Mouse (Mus musculus): Measurements from ENCODE around the gene Osbpl8. TPM values are rescaled to one million over a fixed set of nuclear protein-coding genes. Genes with fewer than 3 reads are reported as not detected.
A peak's percentile ranks its signal among the peaks of the same experiment; 100 is the strongest.

Gene Osbpl8
- polyA plus RNA-seq, 1 experiment from 2014 or later, result 9.8 TPM

GRCm38 (mm10) chr10:111297631-111298030 is 133.1 kb downstream of the Osbpl8 start:
- 38% methylated on average over 6 of the region's 6 CpGs for WGBS
- Histone ChIP-seq H3K9ac (replicated peaks; ENCODE audit: low read depth, low read length) (no peak overlapping the region), H3K27me3 (ENCODE audit: control insufficient read depth, insufficient read depth, low read length) (no peaks in the 10 kb centered on the region), H3K4me2 (replicated peaks; ENCODE audit: low read depth, low read length) (peak overlapping the region; percentile 51), H3K4me3 (ENCODE audit: low read depth, low read length) (peak overlapping the region; percentile 69), H3K9me3 (ENCODE audit: control insufficient read depth, low read depth, low read length) (no peaks in the 10 kb centered on the region), H3K27ac (ENCODE audit: low read length) (no peak overlapping the region), H3K4me1 (ENCODE audit: control insufficient read depth, insufficient read depth, low read length) (no peaks in the 10 kb centered on the region), H3K36me3 (ENCODE audit: control insufficient read depth, insufficient read depth, low read length) (no peaks in the 10 kb centered on the region; the same call in 1 of the 2 replicates)
- no peak for ATAC-seq (ENCODE audit: insufficient number of reproducible peaks, insufficient read depth, low FRiP score, low read depth)

- peak; percentile 99 for ATAC-seq (ENCODE audit: insufficient number of reproducible peaks, insufficient read depth, low FRiP score, low read depth)
- WGBS, result 1% methylated on average over 54 of the region's 54 CpGs
These were observed 133.9 kb downstream of the Osbpl8 start, which contains the start of gene Bbs10 for GRCm38 (mm10) chr10:111298140-111299098. Gene Bbs10 (plus strand): TSS chr10:111298679.

GRCm38 (mm10) chr10:111299591-111299990 is 135.0 kb downstream of the Osbpl8 start:
- H3K9me3 ChIP-seq (ENCODE audit: control insufficient read depth, low read depth, low read length), result no peaks in the 10 kb centered on the region
- H3K36me3 ChIP-seq (ENCODE audit: control insufficient read depth, insufficient read depth, low read length), result no peaks in the 10 kb centered on the region
- 91% methylated on average over 6 of the region's 6 CpGs for WGBS
- no peak overlapping the region for H3K4me2 ChIP-seq (replicated peaks; ENCODE audit: low read depth, low read length)
- no peak for ATAC-seq (ENCODE audit: insufficient number of reproducible peaks, insufficient read depth, low FRiP score, low read depth)
- H3K9ac ChIP-seq (replicated peaks; ENCODE audit: low read depth, low read length), result no peak overlapping the region
- no peak overlapping the region for H3K27ac ChIP-seq (ENCODE audit: low read length)
- no peaks in the 10 kb centered on the region for H3K4me1 ChIP-seq (ENCODE audit: control insufficient read depth, insufficient read depth, low read length)
- no peaks in the 10 kb centered on the region for H3K27me3 ChIP-seq (ENCODE audit: control insufficient read depth, insufficient read depth, low read length)
- no peak overlapping the region for H3K4me3 ChIP-seq (ENCODE audit: low read depth, low read length)

More at GRCm38 (mm10) chr10:111298140-111299098, 133.9 kb downstream of the Osbpl8 start, which contains the start of gene Bbs10:
- peak within 1 kb of the TSS; percentile 54 for H3K9ac ChIP-seq (replicated peaks; ENCODE audit: low read depth, low read length)
- no peaks in the 10 kb centered on the region for H3K9me3 ChIP-seq (ENCODE audit: control insufficient read depth, low read depth, low read length)
- peak within 1 kb of the TSS; percentile 74; the same call in 1 of the 2 replicates for H3K27ac ChIP-seq (ENCODE audit: low read length)
- no peaks in the 10 kb centered on the region; the same call in 1 of the 2 replicates for H3K36me3 ChIP-seq (ENCODE audit: control insufficient read depth, insufficient read depth, low read length)
- H3K4me1 ChIP-seq (ENCODE audit: control insufficient read depth, insufficient read depth, low read length), result no peaks in the 10 kb centered on the region
- H3K4me2 ChIP-seq (replicated peaks; ENCODE audit: low read depth, low read length), result peak within 1 kb of the TSS; percentile 62
- peak within 1 kb of the TSS; percentile 69 for H3K4me3 ChIP-seq (ENCODE audit: low read depth, low read length)
- H3K27me3 ChIP-seq (ENCODE audit: control insufficient read depth, insufficient read depth, low read length), result no peaks in the 10 kb centered on the region

- no peak overlapping the region for H3K27ac ChIP-seq (ENCODE audit: low read length)
These were observed 136.5 kb downstream of the Osbpl8 start for GRCm38 (mm10) chr10:111301041-111301440.

GRCm38 (mm10) chr10:111302486-111302885 is 137.9 kb downstream of the Osbpl8 start:
- H3K27ac ChIP-seq (ENCODE audit: low read length), result no peak overlapping the region

More at GRCm38 (mm10) chr10:111301041-111301440, 136.5 kb downstream of the Osbpl8 start:
- Histone ChIP-seq H3K4me3 (ENCODE audit: low read depth, low read length) (no peak overlapping the region), H3K9me3 (ENCODE audit: control insufficient read depth, low read depth, low read length) (no peaks in the 10 kb centered on the region), H3K4me2 (replicated peaks; ENCODE audit: low read depth, low read length) (no peak overlapping the region), H3K4me1 (ENCODE audit: control insufficient read depth, insufficient read depth, low read length) (no peaks in the 10 kb centered on the region), H3K27me3 (ENCODE audit: control insufficient read depth, insufficient read depth, low read length) (no peaks in the 10 kb centered on the region), H3K9ac (replicated peaks; ENCODE audit: low read depth, low read length) (no peak overlapping the region), H3K36me3 (ENCODE audit: control insufficient read depth, insufficient read depth, low read length) (no peaks in the 10 kb centered on the region)
- 90% methylated on average over 5 of the region's 5 CpGs for WGBS
- ATAC-seq (ENCODE audit: insufficient number of reproducible peaks, insufficient read depth, low FRiP score, low read depth), result no peak

GRCm38 (mm10) chr10:111308850-111309501 is 144.4 kb downstream of the Osbpl8 start:
- no peaks in the 10 kb centered on the region for H3K36me3 ChIP-seq (ENCODE audit: control insufficient read depth, insufficient read depth, low read length)
- H3K4me3 ChIP-seq (ENCODE audit: low read depth, low read length), result no peak overlapping the region
- H3K9ac ChIP-seq (replicated peaks; ENCODE audit: low read depth, low read length), result no peak overlapping the region
- H3K4me2 ChIP-seq (replicated peaks; ENCODE audit: low read depth, low read length), result no peak overlapping the region
- no peaks in the 10 kb centered on the region for H3K27me3 ChIP-seq (ENCODE audit: control insufficient read depth, insufficient read depth, low read length)
- H3K4me1 ChIP-seq (ENCODE audit: control insufficient read depth, insufficient read depth, low read length), result no peaks in the 10 kb centered on the region
- H3K9me3 ChIP-seq (ENCODE audit: control insufficient read depth, low read depth, low read length), result no peaks in the 10 kb centered on the region
- no peak for ATAC-seq (ENCODE audit: insufficient number of reproducible peaks, insufficient read depth, low FRiP score, low read depth)
- 91% methylated on average over 13 of the region's 13 CpGs for WGBS
- H3K27ac ChIP-seq (ENCODE audit: low read length), result no peak overlapping the region

More at GRCm38 (mm10) chr10:111302486-111302885, 137.9 kb downstream of the Osbpl8 start:
- Histone ChIP-seq H3K9ac (replicated peaks; ENCODE audit: low read depth, low read length) (no peak overlapping the region), H3K9me3 (ENCODE audit: control insufficient read depth, low read depth, low read length) (no peaks in the 10 kb centered on the region), H3K27me3 (ENCODE audit: control insufficient read depth, insufficient read depth, low read length) (no peaks in the 10 kb centered on the region), H3K36me3 (ENCODE audit: control insufficient read depth, insufficient read depth, low read length) (no peaks in the 10 kb centered on the region), H3K4me2 (replicated peaks; ENCODE audit: low read depth, low read length) (no peak overlapping the region), H3K4me1 (ENCODE audit: control insufficient read depth, insufficient read depth, low read length) (no peaks in the 10 kb centered on the region), H3K4me3 (ENCODE audit: low read depth, low read length) (no peak overlapping the region)
- WGBS, result 93% methylated on average over 6 of the region's 6 CpGs
- no peak for ATAC-seq (ENCODE audit: insufficient number of reproducible peaks, insufficient read depth, low FRiP score, low read depth)

- WGBS, result 49% methylated on average over 6 of the region's 6 CpGs
- Histone ChIP-seq H3K36me3 (ENCODE audit: control insufficient read depth, insufficient read depth, low read length) (no peaks in the 10 kb centered on the region), H3K4me3 (ENCODE audit: low read depth, low read length) (no peak overlapping the region), H3K9me3 (ENCODE audit: control insufficient read depth, low read depth, low read length) (no peaks in the 10 kb centered on the region), H3K27me3 (ENCODE audit: control insufficient read depth, insufficient read depth, low read length) (no peaks in the 10 kb centered on the region), H3K4me2 (replicated peaks; ENCODE audit: low read depth, low read length) (no peak overlapping the region), H3K27ac (ENCODE audit: low read length) (no peak overlapping the region), H3K4me1 (ENCODE audit: control insufficient read depth, insufficient read depth, low read length) (no peaks in the 10 kb centered on the region), H3K9ac (replicated peaks; ENCODE audit: low read depth, low read length) (no peak overlapping the region)
- ATAC-seq (ENCODE audit: insufficient number of reproducible peaks, insufficient read depth, low FRiP score, low read depth), result peak; percentile 75
These were observed 148.7 kb downstream of the Osbpl8 start for GRCm38 (mm10) chr10:111313282-111313681.

GRCm38 (mm10) chr10:111314636-111315395 is 150.3 kb downstream of the Osbpl8 start:
- H3K4me1 ChIP-seq (ENCODE audit: control insufficient read depth, insufficient read depth, low read length), result no peaks in the 10 kb centered on the region
- H3K27me3 ChIP-seq (ENCODE audit: control insufficient read depth, insufficient read depth, low read length), result no peaks in the 10 kb centered on the region
- no peak for ATAC-seq (ENCODE audit: insufficient number of reproducible peaks, insufficient read depth, low FRiP score, low read depth)
- H3K4me2 ChIP-seq (replicated peaks; ENCODE audit: low read depth, low read length), result no peak overlapping the region
- H3K36me3 ChIP-seq (ENCODE audit: control insufficient read depth, insufficient read depth, low read length), result no peaks in the 10 kb centered on the region
- no peak overlapping the region for H3K27ac ChIP-seq (ENCODE audit: low read length)
- no peak overlapping the region for H3K4me3 ChIP-seq (ENCODE audit: low read depth, low read length)
- no peak overlapping the region for H3K9ac ChIP-seq (replicated peaks; ENCODE audit: low read depth, low read length)
- H3K9me3 ChIP-seq (ENCODE audit: control insufficient read depth, low read depth, low read length), result no peaks in the 10 kb centered on the region
- WGBS, result 77% methylated on average over 10 of the region's 10 CpGs
